Mouse (Mus musculus): ENCODE data around the gene Ntrk2.

GRCm38 (mm10) chr13:58768258-58768657, 38.1 kb upstream of the Ntrk2 start:
- no peak for TF ChIP-seq TAL1 (conservative IDR thresholded peaks at IDR 0.05; ENCODE audit: low read depth, low read length)
- no peak for TF ChIP-seq CTCF (IDR thresholded peaks at IDR 0.05; ENCODE audit: low read depth, low read length)
- TF ChIP-seq POLR2AphosphoS5 (IDR thresholded peaks at IDR 0.05; ENCODE audit: insufficient replicate concordance, low read depth, low read length), result no peak
- TF ChIP-seq GATA2 (IDR thresholded peaks at IDR 0.05; ENCODE audit: borderline replicate concordance, low read depth, low read length), result no peak
- no peak for TF ChIP-seq GATA1 (IDR thresholded peaks at IDR 0.05; ENCODE audit: borderline replicate concordance, low read length)
